Mouse (Mus musculus) heart, postnatal 0 days (tissue): Measurements from ENCODE around the gene Doc2b. TPM values are rescaled to one million over a fixed set of nuclear protein-coding genes. Genes with fewer than 3 reads are reported as not detected.
A peak's percentile ranks its signal among the peaks of the same experiment; 100 is the strongest.
"Not testable (repeated sequence)": the region's sequence is repeated elsewhere in the genome, so short reads cannot be mapped to it uniquely, and the experiment has no call there.

Experiments
- ATAC-seq: fragments of 200-750 bp; cut with Nextera tagmentation; 2 replicates; pipeline ENCODE4 v1.8.0; 2017; ENCODE audit warnings: low read depth, moderate number of reproducible peaks, moderate library complexity; ENCODE audit not compliant: insufficient read depth
- DNase-seq: peaks from one replicate; pipeline ENCODE4 v3.0.0-alpha.2; 2016; ENCODE audit warnings: low spot score
- H3K27ac ChIP-seq: fragments of 300-500 bp; sonication (generic); 2 replicates; pipeline ENCODE4 v1.5.1; 2014; ENCODE audit warnings: low read depth, mild to moderate bottlenecking
- H3K27me3 ChIP-seq: fragments of 300-500 bp; sonication (generic); 2 replicates; pipeline ENCODE4 v1.6.1; 2014; ENCODE audit warnings: low read length, mixed read lengths; ENCODE audit not compliant: control insufficient read depth, insufficient read depth
- H3K36me3 ChIP-seq: fragments of 300-500 bp; sonication (generic); replicated peaks from 2 replicates; pipeline ENCODE4 v1.6.1; 2014; ENCODE audit warnings: low read length, mixed read lengths; ENCODE audit not compliant: control insufficient read depth, insufficient read depth
- H3K4me1 ChIP-seq: fragments of 300-500 bp; sonication (generic); 2 replicates; pipeline ENCODE4 v1.6.1; 2014; ENCODE audit warnings: antibody characterized with exemption; ENCODE audit not compliant: control insufficient read depth, insufficient read depth
- H3K4me2 ChIP-seq: fragments of 300-500 bp; sonication (generic); 2 replicates; pipeline ENCODE4 v1.6.1; 2014; ENCODE audit warnings: low read depth, mild to moderate bottlenecking, low read length, moderate library complexity
- H3K4me3 ChIP-seq: fragments of 300-500 bp; sonication (generic); 2 replicates; pipeline ENCODE4 v1.5.1; 2014; ENCODE audit warnings: low read depth, low read length
- H3K9ac ChIP-seq: fragments of 300-500 bp; sonication (generic); replicated peaks from 2 replicates; pipeline ENCODE4 v1.6.1; 2014; ENCODE audit warnings: low read depth, low read length, mixed read lengths
- H3K9me3 ChIP-seq: fragments of 300-500 bp; sonication (generic); replicated peaks from 2 replicates; pipeline ENCODE4 v1.6.1; 2016; ENCODE audit warnings: low read length; ENCODE audit not compliant: control insufficient read depth
- CTCF ChIP-seq: IDR thresholded peaks from 2 replicates; pipeline ENCODE4 v1.5.1; 2016; ENCODE audit warnings: antibody characterized with exemption, control low read depth, low read depth
- EP300 ChIP-seq: IDR thresholded peaks from 2 replicates; pipeline ENCODE4 v1.6.1; 2016; ENCODE audit warnings: antibody characterized with exemption, low read depth
- WGBS: fragments of 180-500 bp; shearing (Covaris S2); extraction: QIAGEN DNeasy Blood & Tissue Kit; methylation state at CpG from one replicate; pipeline ENCODE4 v1.1.7; 2014; 5-methylcytosine and 5-hydroxymethylcytosine counted together
- polyA plus RNA-seq: library from polyadenylated mRNA; unstranded; fragments of >200 nt; fragmentation: Nextera tagmentation; extraction: Ambion mirVana; gene quantifications from 2 replicates; pipeline ENCODE4 v1.2.1, GENCODE M21; 2015
- total RNA-seq: library from RNA; depleted of rRNA; stranded (reverse); fragments of >200 nt; gene quantifications from 2 replicates; pipeline ENCODE4 v1.2.3, GENCODE M21; 2014; ENCODE audit warnings: low replicate concordance

Doc2b gene
- total and polyA plus RNA-seq, 2 experiments from 2014 or later = 0.03 TPM; not detected in 1

DNA sequence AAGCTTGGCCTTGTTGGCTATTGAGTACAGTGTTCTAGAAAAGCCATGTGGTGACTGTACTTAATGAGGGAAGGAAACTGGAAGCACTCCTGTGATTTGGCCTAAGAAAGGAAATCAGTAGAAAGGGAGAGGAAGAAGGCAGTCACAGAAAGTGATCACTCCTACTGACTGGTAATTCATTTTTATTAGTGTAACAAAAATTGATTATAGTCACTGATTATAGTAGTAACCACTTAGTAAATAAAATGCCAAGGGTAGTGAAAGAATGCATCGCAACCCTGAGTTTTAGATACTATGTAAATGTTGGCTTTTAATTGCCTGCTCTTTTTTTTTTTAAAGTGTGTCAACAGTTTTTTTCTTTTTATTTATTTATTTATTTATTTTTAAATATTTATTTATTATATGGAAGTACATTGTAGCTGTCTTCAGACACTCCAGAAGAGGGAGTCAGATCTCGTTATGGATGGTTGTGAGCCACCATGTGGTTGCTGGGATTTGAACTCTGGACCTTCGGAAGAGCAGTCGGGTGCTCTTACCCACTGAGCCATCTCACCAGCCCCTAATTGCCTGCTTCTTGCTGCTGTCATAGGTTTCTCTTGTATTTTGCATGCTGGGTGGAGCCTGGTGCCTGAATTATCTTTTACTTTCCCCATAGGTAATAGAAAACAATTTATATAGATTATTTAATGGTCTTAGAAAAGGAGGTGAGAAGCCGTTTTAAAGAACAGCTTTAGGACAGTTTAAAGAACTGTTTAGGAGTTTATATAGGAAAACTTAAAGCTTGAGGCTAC, 60.2 kb downstream of the Doc2b start:
- Histone ChIP-seq H3K27ac (no peak overlapping the region), H3K9me3 (no peaks in the 10 kb centered on the region), H3K4me1 (peaks cover 56% of the 10 kb centered on the region), H3K36me3 (0 out of 2 replicates have a peak, but pooled peaks cover 5% of the 10 kb centered on the region), H3K4me2 (peak overlapping the region; percentile 79), H3K27me3 (no peaks in the 10 kb centered on the region), H3K9ac (no peak overlapping the region), H3K4me3 (peak overlapping the region; percentile 80; the same call in 1 of the 2 replicates)
- TF ChIP-seq EP300 (no peak), CTCF (no peak)
- ATAC-seq (no peak), DNase-seq (no peak)
- WGBS = 63% methylated on average over 5 of the region's 5 CpGs

DNA sequence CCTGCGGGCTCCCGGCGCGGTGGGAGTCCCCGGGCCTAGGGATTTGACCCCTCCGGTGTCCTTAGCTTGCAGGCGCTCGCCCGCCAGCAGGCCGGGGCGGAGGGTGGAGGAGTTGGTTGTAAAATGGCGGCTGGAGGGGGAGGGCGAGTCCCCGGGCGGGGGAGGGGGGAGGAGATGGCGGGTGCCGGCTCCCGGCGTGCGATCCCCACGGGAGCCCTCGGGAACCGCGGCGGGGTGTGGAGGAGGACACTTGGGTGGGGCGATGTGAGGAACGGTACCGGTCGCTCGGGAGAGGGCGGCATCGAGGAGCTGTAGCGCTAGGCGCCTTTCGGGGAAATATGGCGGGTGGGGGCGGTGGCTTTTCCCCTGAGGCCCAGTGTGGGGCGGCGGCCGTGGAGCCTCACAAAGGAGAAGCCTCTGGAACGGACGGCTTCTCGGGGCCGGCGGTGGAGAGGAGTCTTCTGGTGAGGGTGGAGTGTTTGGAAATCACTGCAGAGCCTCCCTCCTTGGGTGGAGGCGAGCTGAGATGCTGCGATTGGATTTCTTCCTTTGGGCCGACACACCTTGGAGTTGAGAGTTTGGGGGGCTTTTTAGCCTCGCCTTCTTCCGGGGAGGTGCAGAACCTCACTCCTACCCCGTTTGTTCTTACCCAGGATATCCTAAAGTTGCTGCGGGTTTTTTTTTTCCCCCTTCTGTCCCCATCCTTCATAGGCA, 62.5 kb downstream of the Doc2b start:
- Histone ChIP-seq H3K27me3 (no peaks in the 10 kb centered on the region), H3K9ac (peak overlapping the region; percentile 87), H3K4me2 (peak overlapping the region; percentile 79), H3K4me1 (peaks cover 42% of the 10 kb centered on the region), H3K36me3 (0 out of 2 replicates have a peak, but pooled peaks cover 4% of the 10 kb centered on the region), H3K4me3 (peak overlapping the region; percentile 80), H3K27ac (peak overlapping the region; percentile 96), H3K9me3 (no peaks in the 10 kb centered on the region)
- DNase-seq (peak; percentile 58), ATAC-seq (peak; percentile 71)
- WGBS = under 1% methylated on average over 50 of the region's 52 CpGs
- TF ChIP-seq EP300 = peak; percentile 30; the same call in 1 of the 2 replicates
- TF ChIP-seq CTCF = no peak

DNA sequence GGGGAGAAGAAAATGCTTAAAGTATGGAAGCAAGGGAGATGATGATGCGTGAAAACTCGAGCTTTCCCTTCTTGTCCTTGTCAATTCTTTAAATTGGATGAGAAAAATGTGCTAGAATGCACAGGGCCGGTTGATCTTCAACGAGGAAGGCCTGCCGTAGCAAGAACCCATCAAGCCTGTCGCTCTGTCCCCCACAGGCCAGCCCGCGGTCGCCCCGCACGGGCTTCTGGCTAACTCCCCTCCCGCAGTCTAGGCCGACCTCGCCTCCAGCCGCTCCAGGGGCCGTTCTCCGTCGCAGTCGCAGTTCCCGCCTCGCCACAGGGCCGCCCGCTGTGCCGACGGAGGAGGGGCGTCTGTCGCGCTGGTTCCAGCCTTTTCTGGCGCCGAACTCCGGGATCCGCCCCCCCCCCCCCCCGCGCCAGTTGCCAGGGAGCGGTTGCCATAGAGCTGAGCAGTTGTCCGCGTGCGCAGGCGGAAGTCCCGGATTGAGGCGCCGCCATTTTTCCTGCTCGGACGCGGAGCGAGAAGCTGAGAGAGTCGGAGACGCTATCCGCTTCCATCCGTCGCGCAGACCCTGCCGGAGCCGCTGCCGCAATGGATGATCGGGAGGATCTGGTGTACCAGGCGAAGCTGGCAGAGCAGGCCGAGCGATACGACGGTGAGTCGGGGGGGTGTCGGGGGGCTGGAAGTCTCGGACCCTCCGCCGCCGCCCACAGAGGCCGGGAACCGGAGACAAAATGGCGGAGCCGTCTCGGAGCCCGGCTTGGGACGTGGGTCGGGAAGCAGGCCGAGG, 63.2 kb downstream of the Doc2b start, which contains the start of gene Ywhae:
Gene Ywhae, plus strand, starts transcription at position 436 of the 793 bp plus-strand sequence.
- ATAC-seq (peak; percentile 95), DNase-seq (peak; percentile 88)
- peak within 1 kb of the TSS; percentile 96 for H3K27ac ChIP-seq
- H3K4me3 ChIP-seq = peak within 1 kb of the TSS; percentile 80
- H3K36me3 ChIP-seq = no peaks in the 10 kb centered on the region
- H3K27me3 ChIP-seq = no peaks in the 10 kb centered on the region
- H3K4me1 ChIP-seq = peaks cover 40% of the 10 kb centered on the region
- H3K9ac ChIP-seq = peak within 1 kb of the TSS; percentile 87
- TF ChIP-seq CTCF (peak; percentile 9; the same call in 1 of the 2 replicates), EP300 (peak; percentile 93)
- WGBS = under 1% methylated on average over 71 of the region's 76 CpGs
- no peaks in the 10 kb centered on the region for H3K9me3 ChIP-seq
- H3K4me2 ChIP-seq = peak within 1 kb of the TSS; percentile 79

DNA sequence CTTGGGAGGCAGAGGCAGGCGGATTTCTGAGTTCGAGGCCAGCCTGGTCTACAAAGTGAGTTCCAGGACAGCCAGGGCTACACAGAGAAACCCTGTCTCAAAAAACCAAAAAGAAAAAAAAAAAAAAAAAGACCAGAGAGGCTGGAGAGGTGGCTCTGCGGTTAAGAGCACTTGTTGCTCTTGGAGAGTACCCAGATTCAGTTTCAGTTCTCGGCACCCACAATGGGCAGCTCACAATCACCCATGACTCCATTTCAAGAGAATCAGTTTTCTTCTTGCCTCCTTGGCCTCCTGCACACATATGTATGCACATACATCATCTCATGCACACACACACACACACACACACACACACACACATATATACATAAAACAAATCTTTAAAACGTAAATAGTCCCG, 68.2 kb downstream of the Doc2b start:
- H3K9ac ChIP-seq, H3K36me3 ChIP-seq, H3K4me2 ChIP-seq, H3K27me3 ChIP-seq, H3K4me1 ChIP-seq, H3K27ac ChIP-seq, DNase-seq, H3K4me3 ChIP-seq, H3K9me3 ChIP-seq, ATAC-seq: not testable (repeated sequence)
- WGBS = 91% methylated on average over 4 of the region's 6 CpGs

DNA sequence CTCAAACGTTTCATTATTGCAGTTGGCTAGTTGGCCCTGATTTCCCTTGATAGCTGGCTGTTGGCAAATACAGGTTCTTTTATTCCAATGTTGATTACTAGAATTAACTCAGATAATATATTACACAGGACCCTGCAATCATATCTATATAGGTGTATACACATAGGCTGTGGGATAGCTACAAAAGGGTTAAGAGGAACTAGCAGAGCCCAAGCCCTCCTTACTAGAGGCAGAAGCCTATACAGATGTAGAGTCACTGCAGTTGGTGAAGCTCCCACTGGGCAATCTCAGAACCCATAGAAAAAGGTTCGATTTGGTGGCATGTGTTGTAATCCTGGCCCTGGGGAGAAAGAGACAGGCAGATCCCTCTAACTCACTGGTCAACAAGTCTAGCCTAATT, 68.7 kb downstream of the Doc2b start:
- Histone ChIP-seq H3K4me2 (no peak overlapping the region), H3K4me1 (peaks cover 7% of the 10 kb centered on the region), H3K9ac (no peak overlapping the region), H3K9me3 (no peaks in the 10 kb centered on the region), H3K27me3 (no peaks in the 10 kb centered on the region), H3K36me3 (no peaks in the 10 kb centered on the region), H3K4me3 (no peak overlapping the region), H3K27ac (no peak overlapping the region)
- DNase-seq = no peak
- TF ChIP-seq CTCF (no peak), EP300 (no peak)
- 53% methylated on average over 2 of the region's 2 CpGs for WGBS
- ATAC-seq = no peak
